Mouse (Mus musculus): ENCODE data around the gene Npff. TPM values are rescaled to one million over a fixed set of nuclear protein-coding genes. Genes with fewer than 3 reads are reported as not detected.

The Npff gene
- total RNA-seq, 1 experiment from 2014 or later: 6.1 TPM

Other genes with a start within 250 kb of the Npff start
- gene Mfsd5, start 245.5 kb downstream of the Npff start, total RNA-seq (2017): 21.6 and 22.6 TPM in 2 replicates
- gene Espl1, start 228.7 kb downstream of the Npff start, total RNA-seq (2017): 1.2 and 6.1 TPM in 2 replicates
- gene Pfdn5, start 198.8 kb downstream of the Npff start, total RNA-seq (2017): 495 and 562 TPM in 2 replicates
- 44.2 and 56.0 TPM in 2 replicates for gene Myg1, start 193.2 kb downstream of the Npff start, total RNA-seq (2017)
- gene Aaas, start 174.2 kb downstream of the Npff start, total RNA-seq (2017): 46.0 and 50.6 TPM in 2 replicates
- gene Sp7, start 157.8 kb downstream of the Npff start, total RNA-seq (2017): not detected in 2 replicates
- 105 and 109 TPM in 2 replicates for gene Sp1, start 118.8 kb downstream of the Npff start, total RNA-seq (2017)
- gene Amhr2, start 79.6 kb downstream of the Npff start, total RNA-seq (2017): 0.74 and 1.2 TPM in 2 replicates
- gene Prr13, start 65.9 kb downstream of the Npff start, total RNA-seq (2017): 272 and 296 TPM in 2 replicates
- gene Pcbp2, start 54.4 kb downstream of the Npff start, total RNA-seq (2017): 144 TPM in 2 replicates
- not detected in 2 replicates for gene Gm10337, start 21.2 kb downstream of the Npff start, total RNA-seq (2017)
- 0.93 and 1.2 TPM in 2 replicates for gene Map3k12, start 7.9 kb downstream of the Npff start, total RNA-seq (2017)
- gene Tarbp2, start 6.8 kb downstream of the Npff start, total RNA-seq (2017): 29.1 and 34.6 TPM in 2 replicates
- not detected in 2 replicates for gene Gm28047, start 100.1 kb upstream of the Npff start, total RNA-seq (2017)
- gene Atf7, start 100.5 kb upstream of the Npff start, total RNA-seq (2017): 61.0 and 74.3 TPM in 2 replicates
- gene Atp5g2, start 147.4 kb upstream of the Npff start, total RNA-seq (2017): 19.3 and 20.7 TPM in 2 replicates
- 73.4 and 97.1 TPM in 2 replicates for gene Calcoco1, start 197.2 kb upstream of the Npff start, total RNA-seq (2017)

Data from neutrophil, adult 5-6 weeks (primary cell).